Mouse (Mus musculus) heart, postnatal 0 days (tissue): ENCODE measurements around the gene Ankrd39. TPM values are rescaled to one million over a fixed set of nuclear protein-coding genes. Genes with fewer than 3 reads are reported as not detected.

Source experiments
- ATAC-seq: fragments of 200-750 bp; cut with Nextera tagmentation; 2 replicates; pipeline ENCODE4 v1.8.0; 2017; ENCODE audit warnings: low read depth, moderate number of reproducible peaks, moderate library complexity; ENCODE audit not compliant: insufficient read depth
- DNase-seq: peaks from one replicate; pipeline ENCODE4 v3.0.0-alpha.2; 2016; ENCODE audit warnings: low spot score
- H3K27ac ChIP-seq: fragments of 300-500 bp; sonication (generic); 2 replicates; pipeline ENCODE4 v1.5.1; 2014; ENCODE audit warnings: low read depth, mild to moderate bottlenecking
- H3K27me3 ChIP-seq: fragments of 300-500 bp; sonication (generic); 2 replicates; pipeline ENCODE4 v1.6.1; 2014; ENCODE audit warnings: low read length, mixed read lengths; ENCODE audit not compliant: control insufficient read depth, insufficient read depth
- H3K36me3 ChIP-seq: fragments of 300-500 bp; sonication (generic); replicated peaks from 2 replicates; pipeline ENCODE4 v1.6.1; 2014; ENCODE audit warnings: low read length, mixed read lengths; ENCODE audit not compliant: control insufficient read depth, insufficient read depth
- H3K4me1 ChIP-seq: fragments of 300-500 bp; sonication (generic); 2 replicates; pipeline ENCODE4 v1.6.1; 2014; ENCODE audit warnings: antibody characterized with exemption; ENCODE audit not compliant: control insufficient read depth, insufficient read depth
- H3K4me2 ChIP-seq: fragments of 300-500 bp; sonication (generic); 2 replicates; pipeline ENCODE4 v1.6.1; 2014; ENCODE audit warnings: low read depth, mild to moderate bottlenecking, low read length, moderate library complexity
- H3K4me3 ChIP-seq: fragments of 300-500 bp; sonication (generic); 2 replicates; pipeline ENCODE4 v1.5.1; 2014; ENCODE audit warnings: low read depth, low read length
- H3K9ac ChIP-seq: fragments of 300-500 bp; sonication (generic); replicated peaks from 2 replicates; pipeline ENCODE4 v1.6.1; 2014; ENCODE audit warnings: low read depth, low read length, mixed read lengths
- H3K9me3 ChIP-seq: fragments of 300-500 bp; sonication (generic); replicated peaks from 2 replicates; pipeline ENCODE4 v1.6.1; 2016; ENCODE audit warnings: low read length; ENCODE audit not compliant: control insufficient read depth
- CTCF ChIP-seq: IDR thresholded peaks from 2 replicates; pipeline ENCODE4 v1.5.1; 2016; ENCODE audit warnings: antibody characterized with exemption, control low read depth, low read depth
- EP300 ChIP-seq: IDR thresholded peaks from 2 replicates; pipeline ENCODE4 v1.6.1; 2016; ENCODE audit warnings: antibody characterized with exemption, low read depth
- WGBS: fragments of 180-500 bp; shearing (Covaris S2); extraction: QIAGEN DNeasy Blood & Tissue Kit; methylation state at CpG from one replicate; pipeline ENCODE4 v1.1.7; 2014; 5-methylcytosine and 5-hydroxymethylcytosine counted together
- polyA plus RNA-seq: library from polyadenylated mRNA; unstranded; fragments of >200 nt; fragmentation: Nextera tagmentation; extraction: Ambion mirVana; gene quantifications from 2 replicates; pipeline ENCODE4 v1.2.1, GENCODE M21; 2015
- total RNA-seq: library from RNA; depleted of rRNA; stranded (reverse); fragments of >200 nt; gene quantifications from 2 replicates; pipeline ENCODE4 v1.2.3, GENCODE M21; 2014; ENCODE audit warnings: low replicate concordance

Ankrd39 gene
- total and polyA plus RNA-seq, 2 experiments from 2014 or later = 29.0 to 32.7 TPM

DNA sequence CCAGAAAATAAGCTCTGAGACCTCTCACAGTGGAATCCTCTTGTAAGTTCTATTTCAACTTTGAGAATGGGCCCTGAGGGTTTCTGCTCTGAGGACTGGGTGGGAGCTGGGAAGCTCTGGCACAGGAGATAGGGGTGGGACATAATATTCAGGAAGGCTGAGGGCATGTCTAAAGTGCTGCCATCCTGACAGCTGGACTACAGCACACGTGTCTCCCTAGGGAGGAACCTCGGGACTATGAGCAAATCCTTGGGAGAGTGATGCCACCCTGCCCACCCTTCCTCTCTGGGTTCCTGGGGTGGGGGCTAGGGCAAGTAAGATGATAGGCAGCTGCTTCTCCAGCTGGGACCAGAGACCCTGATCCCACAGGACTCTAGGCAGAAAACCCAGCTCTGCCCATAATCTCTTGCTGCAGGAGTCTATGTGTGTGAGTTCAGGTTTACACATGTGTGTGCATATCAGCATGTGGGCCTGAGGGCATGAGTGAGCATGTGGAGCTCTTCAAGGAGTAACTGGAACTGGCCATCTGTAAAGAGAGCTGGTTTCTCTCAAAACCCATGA is 25.0 kb upstream of the Ankrd39 start:
- H3K4me2 ChIP-seq = no peak overlapping the region
- peaks cover 28% of the 10 kb centered on the region for H3K4me1 ChIP-seq
- no peaks in the 10 kb centered on the region for H3K27me3 ChIP-seq
- H3K27ac ChIP-seq = peak overlapping the region; percentile 43
- no peak overlapping the region for H3K9ac ChIP-seq
- H3K36me3 ChIP-seq = no peaks in the 10 kb centered on the region
- no peak for DNase-seq
- ATAC-seq = peak; percentile 4; the same call in 1 of the 2 replicates
- TF ChIP-seq CTCF (no peak), EP300 (no peak)
- no peaks in the 10 kb centered on the region for H3K9me3 ChIP-seq
- WGBS = 52% methylated on average over 2 of the region's 2 CpGs
- no peak overlapping the region for H3K4me3 ChIP-seq

DNA sequence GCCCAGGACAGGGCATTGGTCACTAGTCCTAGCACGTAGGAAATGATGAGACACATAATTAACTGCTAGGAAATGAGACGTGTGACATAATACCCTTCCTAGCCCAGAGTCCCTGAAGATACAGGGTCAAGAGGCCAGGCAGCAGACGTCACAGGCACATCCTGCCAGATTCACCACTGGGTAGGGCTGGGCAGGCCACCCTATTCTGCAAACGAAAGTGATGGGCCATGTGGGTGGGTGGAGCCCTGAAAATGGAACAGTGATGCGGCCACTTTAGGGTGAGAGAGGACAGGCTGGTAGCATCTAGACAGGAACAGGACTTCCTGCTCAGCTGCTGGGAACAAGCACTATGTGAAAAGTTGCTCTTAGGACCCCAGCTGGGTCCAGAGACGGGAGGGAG is 24.4 kb upstream of the Ankrd39 start:
- peak; percentile 63 for ATAC-seq
- H3K36me3 ChIP-seq = no peaks in the 10 kb centered on the region
- no peaks in the 10 kb centered on the region for H3K9me3 ChIP-seq
- peak overlapping the region; percentile 43; the same call in 1 of the 2 replicates for H3K27ac ChIP-seq
- no peak for TF ChIP-seq CTCF
- 0 out of 2 replicates have a peak, but pooled peaks have one; percentile 20 for TF ChIP-seq EP300
- no peak overlapping the region for H3K4me2 ChIP-seq
- H3K9ac ChIP-seq = no peak overlapping the region
- no peaks in the 10 kb centered on the region for H3K27me3 ChIP-seq
- WGBS = 33% methylated on average over 6 of the region's 6 CpGs
- H3K4me1 ChIP-seq = peaks cover 28% of the 10 kb centered on the region
- H3K4me3 ChIP-seq = no peak overlapping the region
- peak; percentile 27 for DNase-seq

DNA sequence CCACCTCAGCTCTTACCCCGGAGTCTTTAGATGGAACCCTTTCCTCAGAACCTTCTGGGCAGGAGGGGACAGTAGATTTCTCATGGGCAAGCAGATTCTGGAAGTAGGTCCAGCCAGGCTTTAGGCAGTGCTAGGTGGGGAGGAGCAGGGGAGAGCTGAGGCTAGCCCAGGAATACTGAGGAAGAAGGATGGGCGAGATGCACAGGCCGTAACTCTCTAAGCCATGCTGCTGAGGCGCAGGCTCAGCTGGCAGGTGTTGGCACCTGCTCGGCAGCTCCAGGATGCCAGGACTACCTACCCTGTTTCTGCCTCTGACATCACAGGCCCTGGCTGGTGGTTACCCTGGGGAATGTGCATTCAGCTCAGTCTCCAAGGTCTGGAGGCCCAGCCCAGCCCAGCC is 23.1 kb upstream of the Ankrd39 start:
- Histone ChIP-seq H3K4me2 (no peak overlapping the region), H3K36me3 (no peaks in the 10 kb centered on the region), H3K27me3 (no peaks in the 10 kb centered on the region), H3K27ac (peak overlapping the region; percentile 52; the same call in 1 of the 2 replicates), H3K4me3 (no peak overlapping the region), H3K9me3 (no peaks in the 10 kb centered on the region), H3K4me1 (peaks cover 28% of the 10 kb centered on the region), H3K9ac (no peak overlapping the region)
- ATAC-seq = no peak
- TF ChIP-seq CTCF (no peak), EP300 (no peak)
- WGBS = 89% methylated on average over 5 of the region's 5 CpGs
- DNase-seq = no peak

DNA sequence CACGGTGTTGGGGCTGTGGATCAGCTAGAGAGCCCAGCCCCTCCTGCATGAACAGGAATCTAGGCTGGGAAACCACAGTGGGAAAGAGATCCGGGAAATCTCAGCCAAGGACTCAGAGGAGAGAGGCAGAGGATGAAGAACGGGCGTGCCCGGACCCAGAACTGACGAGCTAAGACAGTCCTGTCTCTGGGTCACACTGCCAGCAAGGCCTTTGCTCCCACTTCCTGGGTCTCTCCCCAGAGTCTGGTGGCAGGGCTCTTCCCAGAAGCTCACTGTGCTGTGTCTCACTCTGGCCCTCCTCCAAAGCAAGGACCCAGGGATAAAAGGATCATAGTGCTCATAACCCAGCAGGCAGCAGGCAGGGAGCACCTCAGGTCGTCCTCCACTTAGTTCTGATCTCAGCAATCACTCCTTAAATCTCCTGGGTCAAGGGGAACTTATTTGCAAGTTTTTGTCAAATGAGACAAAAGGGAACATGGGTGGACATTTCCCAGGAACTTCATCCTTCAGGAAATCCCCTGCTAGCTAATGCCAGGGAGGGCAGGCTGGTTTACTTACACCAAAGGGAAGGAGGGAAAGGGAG is 22.5 kb upstream of the Ankrd39 start:
- Histone ChIP-seq H3K36me3 (no peaks in the 10 kb centered on the region), H3K4me2 (no peak overlapping the region), H3K4me1 (peaks cover 28% of the 10 kb centered on the region), H3K27me3 (no peaks in the 10 kb centered on the region), H3K9ac (no peak overlapping the region), H3K4me3 (no peak overlapping the region), H3K9me3 (no peaks in the 10 kb centered on the region), H3K27ac (peak overlapping the region; percentile 52)
- ATAC-seq (no peak), DNase-seq (no peak)
- 46% methylated on average over 7 of the region's 7 CpGs for WGBS
- TF ChIP-seq CTCF (no peak), EP300 (no peak)

DNA sequence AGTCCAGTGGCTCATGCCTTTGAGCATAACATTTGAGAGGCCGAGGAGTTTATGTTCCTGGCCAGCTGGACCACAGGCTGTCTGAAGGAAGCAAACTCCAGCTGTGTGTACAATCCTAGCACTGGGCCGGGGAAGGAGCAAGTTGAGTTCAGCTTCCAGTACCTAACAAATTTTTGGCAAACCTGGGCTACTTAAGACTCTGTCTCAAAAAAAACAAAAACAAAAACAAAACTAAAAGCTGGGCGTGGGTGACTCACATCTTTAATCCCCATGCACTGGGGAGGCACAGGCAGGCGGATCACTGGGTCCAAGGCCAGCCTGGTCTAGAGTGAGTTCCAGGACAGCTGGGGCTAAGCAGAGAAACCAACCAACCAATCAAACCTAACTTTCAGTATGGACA is 21.5 kb upstream of the Ankrd39 start:
- no peak for DNase-seq

More for the DNA sequence above, 21.5 kb upstream of the Ankrd39 start:
- Histone ChIP-seq H3K4me2 (no peak overlapping the region), H3K36me3 (no peaks in the 10 kb centered on the region), H3K4me1 (peaks cover 38% of the 10 kb centered on the region), H3K27me3 (no peaks in the 10 kb centered on the region), H3K9me3 (no peaks in the 10 kb centered on the region), H3K4me3 (no peak overlapping the region), H3K9ac (no peak overlapping the region), H3K27ac (peak overlapping the region; percentile 52)
- TF ChIP-seq CTCF = no peak
- no peak for TF ChIP-seq EP300
- 74% methylated on average over 4 of the region's 4 CpGs for WGBS
- ATAC-seq = no peak
